Mouse (Mus musculus): ENCODE measurements at regions not wholly inside any gene's neighbourhood (a gene's known extent, or its start where the extent isn't known, plus 50 kb on each side); places are given as distances from the start of the nearest gene placed in this dataset.

DNA sequence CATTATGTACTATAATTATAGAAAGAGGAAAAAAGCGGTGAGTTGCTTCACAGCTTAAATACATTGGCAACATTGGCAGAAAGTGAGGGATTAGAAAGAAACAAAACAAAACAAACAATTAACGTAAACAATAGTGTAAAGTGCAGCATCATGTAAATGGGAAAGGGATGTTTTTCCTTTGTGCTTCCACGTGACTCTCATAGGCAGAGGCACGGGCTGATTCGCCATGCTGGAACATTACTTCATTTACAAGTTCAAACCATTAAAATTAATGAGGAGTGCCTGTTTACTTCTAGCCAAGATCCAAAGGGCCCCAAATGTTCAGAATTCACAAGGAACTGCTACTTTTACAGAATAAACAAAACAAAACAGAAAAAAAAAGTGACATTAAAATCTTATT, 1593.4 kb upstream of the Tenm2 start:
- no peak for TF ChIP-seq CTCF (IDR thresholded peaks at IDR 0.05)
- TF ChIP-seq EP300 (IDR thresholded peaks at IDR 0.05; ENCODE audit: insufficient read depth, low read depth, low read length), result no peak

All from heart, adult 2 months (tissue).